Mouse (Mus musculus): ENCODE measurements around the gene Fam189a1. TPM values are rescaled to one million over a fixed set of nuclear protein-coding genes. Genes with fewer than 3 reads are reported as not detected.

Fam189a1 gene
- polyA plus RNA-seq, 1 experiment from 2014 or later = 2.7 TPM

DNA sequence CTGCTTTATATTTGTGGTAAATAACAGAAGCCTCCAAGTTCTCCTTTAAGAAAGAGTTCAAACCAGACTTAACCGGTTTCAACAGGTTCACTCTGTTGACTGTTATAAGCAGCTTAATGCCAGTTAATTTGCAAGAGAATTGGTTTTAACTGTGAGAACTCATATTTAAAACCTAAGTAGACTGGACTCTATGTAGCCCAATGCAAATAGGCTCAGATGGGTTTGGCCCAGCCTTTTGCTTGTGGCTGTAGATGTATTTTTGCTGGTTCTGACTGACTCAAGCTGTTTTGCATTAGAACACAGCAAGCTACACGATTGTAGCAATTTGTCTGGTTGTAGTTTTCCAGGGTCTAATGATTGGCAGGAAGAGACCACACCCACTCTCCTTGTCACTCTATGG lies 440.1 kb downstream of the Fam189a1 start:
- H3K4me3 ChIP-seq (ENCODE audit: low read depth, low read length) = no peak overlapping the region
- no peaks in the 10 kb centered on the region for H3K4me1 ChIP-seq (replicated peaks; ENCODE audit: control insufficient read depth, insufficient read depth, low read length)
- ATAC-seq (replicated peaks; ENCODE audit: low FRiP score) (no peak), DNase-seq (ENCODE audit: low spot score) (no peak)
- H3K9ac ChIP-seq (ENCODE audit: low read length) = no peak overlapping the region
- H3K9me3 ChIP-seq (ENCODE audit: control insufficient read depth, low read length) = no peaks in the 10 kb centered on the region
- 73% methylated on average over 2 of the region's 2 CpGs for WGBS
- no peak overlapping the region for H3K4me2 ChIP-seq (ENCODE audit: low read depth, low read length, severe bottlenecking)
- H3K36me3 ChIP-seq (ENCODE audit: control insufficient read depth, insufficient read depth, low read length) = no peaks in the 10 kb centered on the region; the same call in 1 of the 2 replicates
- H3K27ac ChIP-seq (ENCODE audit: low read depth, low read length) = no peak overlapping the region
- H3K27me3 ChIP-seq (ENCODE audit: control insufficient read depth, insufficient read depth, low read length) = no peaks in the 10 kb centered on the region

- no peak overlapping the region for H3K4me3 ChIP-seq (ENCODE audit: low read depth, low read length)
- no peaks in the 10 kb centered on the region for H3K9me3 ChIP-seq (ENCODE audit: control insufficient read depth, low read length)
- H3K36me3 ChIP-seq (ENCODE audit: control insufficient read depth, insufficient read depth, low read length) = no peaks in the 10 kb centered on the region; the same call in 1 of the 2 replicates
- no peak overlapping the region for H3K27ac ChIP-seq (ENCODE audit: low read depth, low read length)
- no peak overlapping the region for H3K4me2 ChIP-seq (ENCODE audit: low read depth, low read length, severe bottlenecking)
- ATAC-seq (replicated peaks; ENCODE audit: low FRiP score) = no peak
- 90% methylated on average over 13 of the region's 13 CpGs for WGBS
- H3K4me1 ChIP-seq (replicated peaks; ENCODE audit: control insufficient read depth, insufficient read depth, low read length) = no peaks in the 10 kb centered on the region
- H3K9ac ChIP-seq (ENCODE audit: low read length) = no peak overlapping the region
- no peaks in the 10 kb centered on the region for H3K27me3 ChIP-seq (ENCODE audit: control insufficient read depth, insufficient read depth, low read length)
- DNase-seq (ENCODE audit: low spot score) = no peak
These were observed 446.7 kb downstream of the Fam189a1 start for GRCm38 (mm10) chr7:64709520-64710262.

- WGBS = 74% methylated on average over 4 of the region's 4 CpGs
- DNase-seq (ENCODE audit: low spot score) = no peak
- Histone ChIP-seq H3K27ac (ENCODE audit: low read depth, low read length) (no peak overlapping the region), H3K9ac (ENCODE audit: low read length) (no peak overlapping the region), H3K4me3 (ENCODE audit: low read depth, low read length) (no peak overlapping the region), H3K4me1 (replicated peaks; ENCODE audit: control insufficient read depth, insufficient read depth, low read length) (no peaks in the 10 kb centered on the region), H3K36me3 (ENCODE audit: control insufficient read depth, insufficient read depth, low read length) (no peaks in the 10 kb centered on the region), H3K4me2 (ENCODE audit: low read depth, low read length, severe bottlenecking) (no peak overlapping the region), H3K9me3 (ENCODE audit: control insufficient read depth, low read length) (no peaks in the 10 kb centered on the region), H3K27me3 (ENCODE audit: control insufficient read depth, insufficient read depth, low read length) (no peaks in the 10 kb centered on the region)
- ATAC-seq (replicated peaks; ENCODE audit: low FRiP score) = no peak
These were observed 448.2 kb downstream of the Fam189a1 start for GRCm38 (mm10) chr7:64708176-64708575.

Small RNA genes within 50 kb of the gene (microRNA-seq; reads per million reads assigned to microRNA genes)
- not detected for gene Gm25249 (ENCODE audit: insufficient number of aligned reads)
